Mouse (Mus musculus) heart, postnatal 14 days (tissue): ENCODE data around the gene Adh6b. TPM values are rescaled to one million over a fixed set of nuclear protein-coding genes. Genes with fewer than 3 reads are reported as not detected.
A peak's percentile ranks its signal among the peaks of the same experiment; 100 is the strongest.
"Not testable (repeated sequence)": the region's sequence is repeated elsewhere in the genome, so short reads cannot be mapped to it uniquely, and the experiment has no call there.

Experiments
- DNase-seq, 2 experiments: peaks; one replicate each; pipeline ENCODE4 v3.0.0; 2021 to 2022
- intact Hi-C: fragments of 180-260 bp; cut with DNase I; formaldehyde crosslinking; loops from one replicate; pipeline ENCODE4 v1.15.1; 2025
- total RNA-seq, 2 experiments: library from RNA; stranded (reverse); gene quantifications; 2 replicates each; pipeline ENCODE4 v1.2.3; 2021

The Adh6b gene
- total RNA-seq, 2 experiments from 2014 or later = 1.2 to 1.8 TPM

GRCm38 (mm10) chr3:138352012-138352809, 10.6 kb downstream of the Adh6b start:
- intact Hi-C loops = no loop called here
- no peak for DNase-seq

- DNase-seq = no peak
- intact Hi-C loops = no loop called here
Observed at GRCm38 (mm10) chr3:138358856-138359255, 17.3 kb downstream of the Adh6b start.

GRCm38 (mm10) chr3:138360721-138361120, 19.1 kb downstream of the Adh6b start:
- DNase-seq = no peak
- intact Hi-C loops = no loop called here

GRCm38 (mm10) chr3:138362920-138363319, 21.3 kb downstream of the Adh6b start:
- intact Hi-C loops = no loop called here
- DNase-seq = no peak

GRCm38 (mm10) chr3:138366181-138366580, 24.6 kb downstream of the Adh6b start:
- DNase-seq = no peak
- intact Hi-C loops = no loop called here

- intact Hi-C loops = no loop called here
- DNase-seq = no peak
Observed at GRCm38 (mm10) chr3:138369546-138369945, 28.0 kb downstream of the Adh6b start.

- DNase-seq, intact Hi-C loops: not testable (repeated sequence)
Observed at GRCm38 (mm10) chr3:138370289-138370688, 28.7 kb downstream of the Adh6b start.

GRCm38 (mm10) chr3:138373920-138374319, 32.3 kb downstream of the Adh6b start:
- DNase-seq = no peak
- intact Hi-C loops = no loop called here

GRCm38 (mm10) chr3:138375148-138375547, 33.6 kb downstream of the Adh6b start:
- intact Hi-C loops = no loop called here
- no peak for DNase-seq

GRCm38 (mm10) chr3:138381133-138381532, 39.6 kb downstream of the Adh6b start:
- intact Hi-C loops = no loop called here
- DNase-seq = no peak

- DNase-seq = no peak
- intact Hi-C loops = no loop called here
Observed at GRCm38 (mm10) chr3:138387155-138387554, 45.6 kb downstream of the Adh6b start.

- intact Hi-C loops = loop anchor here (1.0 to 5.0 kb wide), 3 partner anchors 168 to 207 kb away; no protein-coding TSS in a partner anchor
- DNase-seq = no peak
Observed at GRCm38 (mm10) chr3:138404872-138405271, 63.3 kb downstream of the Adh6b start.

GRCm38 (mm10) chr3:138405341-138405740, 63.8 kb downstream of the Adh6b start:
- peak; percentile 53 to 60 for DNase-seq
- intact Hi-C loops = loop anchor here (1.0 to 5.0 kb wide), 3 partner anchors 168 to 207 kb away; no protein-coding TSS in a partner anchor

- peak in 1 of 2 experiments; percentile 2 for DNase-seq
- intact Hi-C loops = loop anchor here (1.0 to 5.0 kb wide), 3 partner anchors 169 to 208 kb away; no protein-coding TSS in a partner anchor
Observed at GRCm38 (mm10) chr3:138405840-138406239, 64.3 kb downstream of the Adh6b start.

GRCm38 (mm10) chr3:138407920-138408319, 66.3 kb downstream of the Adh6b start:
- DNase-seq = no peak
- intact Hi-C loops = loop anchor here (5.0 kb wide), 1 partner anchor 171 kb away; no protein-coding TSS in a partner anchor

Other genes starting within 250 kb of the Adh6b start
- 1 to 10 TPM; 1.6 to 3.4 TPM for gene Trmt10a, start 198.3 kb upstream of the Adh6b start, total RNA-seq
- 1 to 10 TPM; 5.8 to 6.9 TPM for gene Mttp, start 196.8 kb upstream of the Adh6b start, total RNA-seq
- gene 4930579F01Rik, start 147.9 kb upstream of the Adh6b start, total RNA-seq = not detected
- under 1 TPM in 1 of 2 experiments, not detected in 1; 0.57 TPM for gene Adh7, start 124.0 kb upstream of the Adh6b start, total RNA-seq
- gene Adh1, start 80.8 kb upstream of the Adh6b start, total RNA-seq = 10 to 100 TPM; 43.1 to 64.6 TPM
- not detected for gene Adh6a, start 28.5 kb upstream of the Adh6b start, total RNA-seq
- gene Adh4, start 73.7 kb downstream of the Adh6b start, total RNA-seq = not detected
- gene Adh5, start 101.3 kb downstream of the Adh6b start, total RNA-seq = 10 to 100 TPM; 92.8 to 94.1 TPM
- 10 to 100 TPM; 39.6 to 42.6 TPM for gene Metap1, start 147.7 kb downstream of the Adh6b start, total RNA-seq
- gene Eif4e, start 184.4 kb downstream of the Adh6b start, total RNA-seq = 100 to 1,000 TPM; 122 to 134 TPM